Mouse (Mus musculus) erythroid progenitor cell, adult 5-6 weeks (primary cell): Measurements from ENCODE around the gene Entr1. TPM values are rescaled to one million over a fixed set of nuclear protein-coding genes. Genes with fewer than 3 reads are reported as not detected.

Source experiments
- ATAC-seq: replicated peaks from 2 replicates; pipeline ENCODE4 v1.8.0; 2016; ENCODE audit warnings: moderate number of reproducible peaks, mild to moderate bottlenecking, moderate TSS enrichment, inconsistent platforms; ENCODE audit not compliant: poor library complexity, low FRiP score, severe bottlenecking
- total RNA-seq, 2 experiments: library from RNA; stranded (forward) in 1 of 2; stranded (reverse) in 1 of 2; fragments of 150-400 nt in 1 of 2; fragments of 186-747, 209-891 nt in 1 of 2; gene quantifications; 2 replicates each; pipeline versions ENCODE4 v1.2.3 to v1.2.4; 2015 to 2017; ENCODE audit warnings: low replicate concordance in 2 of 2

Entr1 gene
- total RNA-seq, 2 experiments from 2014 or later = 40.7 to 43.7 TPM

DNA sequence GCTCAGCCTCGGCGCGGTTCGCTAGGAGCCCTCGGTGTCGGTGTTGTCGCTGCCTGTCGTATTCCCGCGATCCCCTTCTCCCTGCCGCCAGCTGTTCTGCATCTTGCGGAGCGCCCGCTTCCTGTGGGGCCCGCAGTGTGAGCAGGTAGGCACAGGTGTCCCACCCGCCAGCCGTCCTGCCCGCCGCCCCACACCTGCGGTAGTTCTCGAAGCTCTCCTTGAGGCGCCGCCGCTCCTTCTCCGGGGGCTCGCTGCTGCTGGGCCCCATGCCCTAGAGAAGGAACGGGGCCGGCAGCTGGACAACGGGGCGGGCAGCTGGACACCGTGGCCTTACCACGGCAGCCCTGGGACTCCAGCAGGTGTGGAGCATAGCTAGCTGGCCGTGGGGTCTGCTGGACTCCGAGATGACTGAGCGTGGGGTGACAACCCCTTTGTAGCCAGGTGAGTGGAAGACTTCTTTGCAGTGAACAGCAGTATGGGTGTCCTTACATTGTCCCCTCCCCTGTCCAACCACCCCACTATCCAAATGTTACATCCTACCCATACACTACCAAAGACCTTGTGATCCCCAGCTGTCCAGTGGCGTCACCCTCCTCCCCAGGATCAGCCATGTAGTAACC is 36.7 kb downstream of the Entr1 start:
- peak; percentile 37 for ATAC-seq

DNA sequence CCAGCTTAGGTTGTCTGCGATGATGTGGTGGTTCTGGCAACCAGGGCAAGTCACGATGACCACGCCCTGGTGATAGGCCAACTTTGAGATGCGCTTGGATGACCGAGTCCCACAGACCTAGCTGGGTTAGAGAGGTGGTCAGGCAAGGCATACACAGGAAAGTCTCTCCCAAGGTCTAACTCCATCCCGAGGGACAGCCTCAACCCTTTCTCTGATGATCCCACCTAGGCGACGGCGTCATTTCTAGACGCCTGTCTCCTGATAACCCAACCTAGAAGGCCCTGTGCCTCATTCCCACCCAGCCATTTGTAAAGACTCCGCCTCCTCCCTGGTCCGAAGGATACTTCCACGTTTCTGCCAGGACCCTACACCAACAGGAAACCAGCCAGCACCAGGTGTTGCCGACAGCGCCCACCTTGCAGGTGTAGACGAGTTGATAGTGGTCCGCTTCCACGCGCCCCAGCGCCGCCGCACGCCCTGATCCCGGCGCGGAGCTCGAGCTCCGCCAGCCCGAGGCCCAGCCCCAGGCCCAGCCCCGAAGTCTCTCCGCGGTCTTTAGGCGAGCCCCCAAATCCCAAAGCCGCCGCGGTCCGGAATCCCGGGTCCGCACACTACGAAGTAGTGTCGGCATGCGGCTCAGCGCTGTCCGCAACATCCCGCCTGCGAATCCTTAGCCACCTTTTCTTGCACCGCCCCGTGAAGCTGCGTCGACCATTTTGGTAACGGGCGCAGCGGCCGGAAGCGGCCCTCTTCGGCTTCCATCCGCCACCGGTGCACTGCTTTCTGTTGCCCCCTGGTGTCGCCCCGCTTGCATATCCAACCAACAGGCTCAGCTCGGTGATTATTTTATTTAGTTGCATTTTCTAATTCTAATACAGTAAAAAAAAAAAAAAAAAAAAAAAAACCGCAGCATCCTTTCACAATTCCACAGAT is 37.5 kb downstream of the Entr1 start, which contains the start of gene Dnlz:
Gene Dnlz (minus strand): TSS at position 753 of the 933 bp plus-strand sequence.
- peak; percentile 93 for ATAC-seq

DNA sequence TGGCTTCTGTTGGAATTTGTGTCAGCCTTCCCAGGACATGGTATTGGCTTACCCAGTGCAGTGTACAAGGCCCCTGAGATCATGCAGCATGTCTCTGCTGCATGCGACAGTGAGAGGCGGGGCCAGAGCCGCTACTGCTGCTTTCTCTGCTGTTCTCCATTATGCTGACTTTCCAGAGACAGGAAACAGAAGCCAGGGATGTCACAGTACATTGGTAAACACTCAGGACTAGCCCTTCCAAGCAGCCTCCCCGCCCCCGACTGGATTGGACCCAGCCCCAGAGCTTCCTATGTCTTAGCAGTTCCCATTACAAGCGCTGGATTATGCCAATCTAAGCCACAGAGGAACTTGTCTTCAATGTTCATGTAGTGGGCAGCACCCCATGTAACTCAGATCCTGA is 40.9 kb downstream of the Entr1 start:
- ATAC-seq = no peak

DNA sequence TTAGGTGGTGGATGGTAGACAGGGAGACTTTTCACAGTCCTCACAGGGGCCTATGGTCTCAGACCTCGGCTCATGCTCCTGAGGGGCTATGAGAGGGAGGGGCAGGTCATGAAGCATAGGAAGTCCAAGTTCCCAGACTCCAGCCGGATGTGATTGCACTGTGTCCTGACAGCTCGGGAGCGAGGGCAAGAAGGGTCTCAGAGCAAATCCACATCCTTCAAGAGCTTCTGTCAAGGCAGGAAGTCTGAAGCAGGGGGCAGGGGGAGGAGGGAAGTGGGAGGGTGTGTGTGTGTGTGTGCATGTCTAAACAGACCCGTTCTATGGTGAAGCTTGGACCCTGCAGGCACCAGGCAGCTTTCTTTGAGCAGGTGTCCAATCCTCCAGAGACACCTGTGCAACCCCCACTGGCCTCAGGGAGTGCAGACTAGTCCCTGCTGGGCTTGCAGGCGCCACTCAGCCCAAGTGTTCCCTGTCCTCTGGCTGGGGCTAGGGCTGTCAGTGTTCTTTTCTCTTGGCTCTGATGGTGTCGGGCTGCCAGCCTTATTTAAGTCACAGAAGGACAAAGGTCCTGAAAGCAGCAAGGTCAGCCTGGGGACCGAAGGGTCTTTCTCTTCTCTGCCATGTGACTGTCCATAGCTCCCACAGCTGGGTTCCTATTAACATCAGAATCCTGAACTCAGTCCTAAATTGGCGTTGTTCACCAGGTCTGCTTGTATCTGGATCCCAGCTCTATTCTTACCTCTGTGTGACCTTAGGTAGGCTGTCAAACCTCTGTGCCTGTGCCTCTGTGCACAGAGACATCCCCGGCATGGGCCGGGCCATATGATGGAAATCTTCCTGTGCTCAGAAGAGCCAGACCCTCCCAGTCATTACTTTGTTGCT is 46.3 kb downstream of the Entr1 start:
- ATAC-seq = no peak

DNA sequence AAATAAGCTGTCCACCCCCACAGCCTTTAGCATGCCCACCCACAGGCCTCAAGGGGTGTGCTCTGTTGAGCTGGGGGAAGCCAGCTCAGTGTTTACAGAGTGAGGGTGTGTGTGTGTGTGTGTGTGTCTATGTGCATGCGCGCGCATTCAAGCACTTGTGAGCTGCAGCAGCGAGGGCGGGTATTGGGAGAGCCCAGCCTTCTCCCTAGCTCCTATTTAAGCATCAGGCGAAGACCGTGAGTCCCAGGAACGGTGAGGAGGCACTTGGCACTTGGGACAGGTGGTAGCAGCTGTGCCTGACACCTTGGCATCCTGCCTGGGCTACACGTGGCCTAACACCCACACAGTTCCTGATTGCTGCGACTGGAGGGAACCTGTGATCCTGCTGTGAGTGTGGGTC is 47.1 kb downstream of the Entr1 start:
- no peak for ATAC-seq

DNA sequence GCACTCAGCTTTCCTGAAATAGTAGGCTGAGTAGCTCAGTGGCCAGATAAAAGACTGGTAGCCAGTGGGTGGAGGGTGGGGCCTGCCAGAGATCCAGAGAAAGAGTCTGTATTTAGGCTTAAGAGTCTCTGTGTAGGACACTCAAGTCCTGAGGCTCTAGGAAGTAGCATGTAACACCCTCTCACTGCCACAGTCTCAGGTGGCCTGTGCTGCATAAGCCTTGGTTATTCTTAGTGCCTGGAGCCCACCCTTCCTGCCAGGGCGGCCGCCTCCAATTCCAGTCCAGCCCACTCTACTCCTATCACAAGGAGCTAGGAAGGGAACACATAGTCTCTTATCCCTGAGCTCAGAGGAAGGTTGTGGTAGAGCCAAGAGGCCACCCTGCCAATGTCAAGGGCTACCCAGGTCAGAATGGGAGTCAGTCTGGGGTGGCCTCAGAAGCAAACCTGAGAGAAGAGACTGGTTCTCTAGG is 47.6 kb downstream of the Entr1 start:
- no peak for ATAC-seq

DNA sequence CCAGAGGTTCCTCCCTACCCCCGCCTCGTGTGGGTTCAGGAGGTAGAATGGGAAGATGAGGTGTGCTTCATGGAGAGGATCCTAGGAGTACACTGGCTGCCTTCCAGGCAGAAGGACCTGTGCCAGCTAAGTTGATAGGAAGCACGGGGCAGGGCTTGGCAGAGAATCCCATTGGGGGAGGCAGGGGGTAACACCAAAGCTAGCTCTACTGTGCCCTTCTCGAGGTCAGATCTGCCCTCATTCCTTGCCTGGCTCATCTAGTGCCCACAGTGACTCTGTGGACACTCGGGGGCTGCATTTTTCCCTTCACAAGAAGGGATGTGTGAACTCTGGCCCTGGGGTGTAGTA is 49.9 kb downstream of the Entr1 start:
- ATAC-seq = no peak

DNA sequence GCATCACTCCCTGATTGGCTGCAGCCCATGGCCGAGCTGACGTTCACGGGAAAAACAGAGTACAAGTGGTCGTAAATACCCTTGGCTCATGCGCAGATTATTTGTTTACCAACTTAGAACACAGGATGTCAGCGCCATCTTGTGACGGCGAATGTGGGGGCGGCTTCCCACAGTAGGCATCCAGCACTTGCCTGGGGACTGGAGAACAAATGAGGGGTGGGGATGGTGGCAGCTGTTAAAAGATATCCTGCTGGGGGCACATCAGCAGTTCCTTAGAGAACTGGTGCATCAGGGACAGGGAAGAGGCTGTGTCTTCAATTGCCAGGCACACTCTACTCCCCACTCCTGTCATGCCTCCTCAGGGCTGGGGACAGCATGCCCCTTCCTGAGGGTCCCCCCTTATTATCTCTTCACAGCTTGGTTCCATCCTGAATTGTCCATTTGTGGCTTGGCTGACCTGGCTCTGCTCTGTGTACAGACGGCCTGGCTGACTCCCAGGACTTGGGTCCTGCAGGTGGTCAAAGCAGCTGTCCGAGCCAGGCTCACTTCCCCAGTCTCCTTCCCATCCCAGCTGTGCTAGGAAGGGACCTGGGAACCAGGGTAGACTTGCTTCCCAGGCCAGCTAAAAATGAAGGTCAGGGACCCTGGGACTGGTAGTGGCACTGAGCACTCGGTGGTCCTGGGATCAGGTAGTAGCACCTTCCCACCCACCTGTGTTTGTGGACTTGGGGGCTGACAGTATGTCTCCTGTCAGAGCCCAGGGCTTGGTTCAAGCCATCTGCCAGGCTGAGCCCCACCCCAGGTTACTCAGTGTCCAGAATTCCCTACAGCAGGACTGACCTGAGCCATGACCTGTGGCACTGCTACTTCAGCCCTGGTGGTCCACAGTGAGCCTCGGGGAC is 50.6 kb downstream of the Entr1 start:
- 0 out of 2 replicates have a peak, but pooled peaks have one; percentile 14 for ATAC-seq

Other genes starting within 250 kb of the Entr1 start
- gene Lhx3, start 181.0 kb downstream of the Entr1 start, total RNA-seq (2015; ENCODE audit: low replicate concordance) = not detected in 2 replicates
- not detected in 2 replicates for gene Lhx3, start 181.0 kb downstream of the Entr1 start, total RNA-seq (2017; ENCODE audit: low replicate concordance)
- gene Qsox2, start 151.8 kb downstream of the Entr1 start, total RNA-seq (2015; ENCODE audit: low replicate concordance) = 1.8 and 4.6 TPM in 2 replicates
- gene Qsox2, start 151.8 kb downstream of the Entr1 start, total RNA-seq (2017; ENCODE audit: low replicate concordance) = 2.7 and 4.7 TPM in 2 replicates
- not detected in 2 replicates for gene Ccdc187, start 94.8 kb downstream of the Entr1 start, total RNA-seq (2015; ENCODE audit: low replicate concordance)
- gene Ccdc187, start 94.8 kb downstream of the Entr1 start, total RNA-seq (2017; ENCODE audit: low replicate concordance) = not detected in 2 replicates
- gene Gpsm1, start 73.8 kb downstream of the Entr1 start, total RNA-seq (2015; ENCODE audit: low replicate concordance) = not detected in 2 replicates
- 0.13 and 1.4 TPM in 2 replicates for gene Gpsm1, start 73.8 kb downstream of the Entr1 start, total RNA-seq (2017; ENCODE audit: low replicate concordance)
- gene Dnlz, start 37.2 kb downstream of the Entr1 start, total RNA-seq (2015; ENCODE audit: low replicate concordance) = 0.72 and 0.84 TPM in 2 replicates
- gene Dnlz, start 37.2 kb downstream of the Entr1 start, total RNA-seq (2017; ENCODE audit: low replicate concordance) = 1.8 and 2.7 TPM in 2 replicates
- 10.9 TPM in 1 of 2 replicates, not detected in the other for gene Card9, start 28.4 kb downstream of the Entr1 start, total RNA-seq (2015; ENCODE audit: low replicate concordance)
- gene Card9, start 28.4 kb downstream of the Entr1 start, total RNA-seq (2017; ENCODE audit: low replicate concordance) = 11.3 and 16.9 TPM in 2 replicates
- gene Snapc4, start 8.7 kb downstream of the Entr1 start, total RNA-seq (2015; ENCODE audit: low replicate concordance) = 1.3 and 3.2 TPM in 2 replicates
- 10.5 and 13.2 TPM in 2 replicates for gene Snapc4, start 8.7 kb downstream of the Entr1 start, total RNA-seq (2017; ENCODE audit: low replicate concordance)
- gene Pmpca, start within 50 bp of the Entr1 start, total RNA-seq (2015; ENCODE audit: low replicate concordance) = 18.9 and 35.7 TPM in 2 replicates
- gene Pmpca, start within 50 bp of the Entr1 start, total RNA-seq (2017; ENCODE audit: low replicate concordance) = 28.9 and 34.4 TPM in 2 replicates
- 13.7 and 22.2 TPM in 2 replicates for gene Inpp5e, start 19.9 kb upstream of the Entr1 start, total RNA-seq (2015; ENCODE audit: low replicate concordance)
- gene Inpp5e, start 19.9 kb upstream of the Entr1 start, total RNA-seq (2017; ENCODE audit: low replicate concordance) = 12.3 and 26.5 TPM in 2 replicates
- 13.0 TPM in 2 replicates for gene Sec16a, start 55.9 kb upstream of the Entr1 start, total RNA-seq (2015; ENCODE audit: low replicate concordance)
- 7.3 and 15.7 TPM in 2 replicates for gene Sec16a, start 55.9 kb upstream of the Entr1 start, total RNA-seq (2017; ENCODE audit: low replicate concordance)
- gene Notch1, start 127.3 kb upstream of the Entr1 start, total RNA-seq (2015; ENCODE audit: low replicate concordance) = 5.4 and 9.0 TPM in 2 replicates
- 1.5 and 6.0 TPM in 2 replicates for gene Notch1, start 127.3 kb upstream of the Entr1 start, total RNA-seq (2017; ENCODE audit: low replicate concordance)
- gene Egfl7, start 190.7 kb upstream of the Entr1 start, total RNA-seq (2015; ENCODE audit: low replicate concordance) = 3.8 and 7.2 TPM in 2 replicates
- gene Egfl7, start 190.7 kb upstream of the Entr1 start, total RNA-seq (2017; ENCODE audit: low replicate concordance) = 0.77 and 7.2 TPM in 2 replicates
- not detected in 2 replicates for gene Gm20532, start 197.3 kb upstream of the Entr1 start, total RNA-seq (2015; ENCODE audit: low replicate concordance)
- 1.9 TPM in 1 of 2 replicates, not detected in the other for gene Gm20532, start 197.3 kb upstream of the Entr1 start, total RNA-seq (2017; ENCODE audit: low replicate concordance)
- 12.2 and 12.6 TPM in 2 replicates for gene Agpat2, start 215.1 kb upstream of the Entr1 start, total RNA-seq (2015; ENCODE audit: low replicate concordance)
- 6.2 and 12.0 TPM in 2 replicates for gene Agpat2, start 215.1 kb upstream of the Entr1 start, total RNA-seq (2017; ENCODE audit: low replicate concordance)
- not detected in 2 replicates for gene Fam69b, start 239.1 kb upstream of the Entr1 start, total RNA-seq (2015; ENCODE audit: low replicate concordance)
- gene Fam69b, start 239.1 kb upstream of the Entr1 start, total RNA-seq (2017; ENCODE audit: low replicate concordance) = not detected in 2 replicates